In the genomic region with DNA sequence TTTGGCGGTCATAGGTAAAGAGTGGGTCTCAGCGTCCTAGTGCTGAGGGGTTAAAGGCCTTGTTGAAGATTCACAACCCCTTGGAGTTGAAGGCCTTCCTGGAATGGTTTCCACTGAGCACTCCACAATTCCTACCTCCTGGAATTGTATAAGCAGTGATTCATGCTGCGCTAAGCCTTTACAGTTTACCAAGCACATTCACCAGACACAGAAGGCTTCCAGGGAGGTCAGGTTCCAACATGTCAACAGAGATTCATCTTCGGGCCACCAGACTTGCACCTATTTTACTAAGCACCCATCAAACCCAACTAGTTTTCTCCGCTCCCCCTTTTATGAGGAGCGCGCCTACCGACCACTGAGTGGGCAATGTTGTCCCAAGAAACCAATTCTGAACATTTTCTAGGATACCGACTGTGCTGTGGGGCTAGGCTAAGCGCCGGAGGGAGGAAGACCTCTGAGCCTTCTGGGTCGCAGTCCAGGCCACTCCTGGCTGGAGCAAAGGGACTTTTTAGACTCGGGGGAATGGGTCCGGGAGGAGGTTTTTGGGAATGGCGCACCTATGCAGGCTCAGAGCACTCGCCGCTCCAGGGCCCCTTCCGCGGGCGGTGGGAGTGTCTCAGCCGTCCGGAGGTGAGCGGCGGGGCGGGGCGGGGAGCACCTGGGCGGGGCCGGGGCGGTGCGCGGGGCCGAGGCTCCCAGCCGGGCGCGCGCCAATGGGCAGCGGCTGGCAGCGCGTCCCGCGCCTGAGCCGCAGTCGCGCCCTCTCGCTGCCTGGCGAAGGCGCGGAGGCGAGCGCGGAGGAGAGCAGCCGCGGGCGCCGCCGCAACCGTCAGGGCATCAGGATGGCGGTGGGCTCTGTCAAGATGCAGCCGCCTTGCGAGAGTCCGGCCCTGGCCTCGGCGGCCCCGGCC, we compare ENCODE assay signal across 8 mouse cellular contexts. TPM values are rescaled to one million over a fixed set of nuclear protein-coding genes. Genes with fewer than 3 reads are reported as not detected.
A peak's percentile ranks its signal among the peaks of the same experiment; 100 is the strongest.
DNase-seq lines count a peak whose midpoint lies in the region; ATAC-seq lines count a peak whose summit lies in the region.

No protein-coding gene starts in this region.

- DNase-seq in ovary, postnatal 14 days (ENCODE audit: low spot score): peak; percentile 12
- DNase-seq in ovary, postnatal 10 days (ENCODE audit: low spot score): no peak
- DNase-seq in cerebellum, postnatal 25 days: peak; percentile 48 to 73
- DNase-seq in lung, adult 18-20 months: peak; percentile 49 to 54
- DNase-seq in retina, embryonic 14.5 days (ENCODE audit: low spot score): peak; percentile 57
- DNase-seq in adipocyte (ENCODE audit: low spot score): no peak

- H3K4me2 ChIP-seq in heart, embryonic 11.5 days: peak overlapping the region; percentile 79
- H3K4me2 ChIP-seq in kidney, embryonic 16.5 days (replicated peaks; ENCODE audit: low read depth, low read length): peak overlapping the region; percentile 92

- ATAC-seq in heart, embryonic 11.5 days (replicated peaks; ENCODE audit: insufficient number of reproducible peaks, low FRiP score, low TSS enrichment): peak; percentile 72
- ATAC-seq in kidney, embryonic 16.5 days (ENCODE audit: low FRiP score, low TSS enrichment): peak; percentile 95

- 3% methylated on average over 46 of the region's 64 CpGs for WGBS in heart, embryonic 11.5 days (ENCODE audit: insufficient replicate concordance)
- 5% methylated on average over 63 of the region's 64 CpGs for WGBS in kidney, embryonic 16.5 days

- no peak overlapping the region for H3K27ac ChIP-seq in heart, embryonic 11.5 days (ENCODE audit: low read depth, low read length)
- H3K27ac ChIP-seq in kidney, embryonic 16.5 days (ENCODE audit: low read length): peak overlapping the region; percentile 69

- no peaks in the 10 kb centered on the region for H3K9me3 ChIP-seq in heart, embryonic 11.5 days (replicated peaks; ENCODE audit: control insufficient read depth, low read length)
- no peaks in the 10 kb centered on the region; the same call in 1 of the 2 replicates for H3K9me3 ChIP-seq in kidney, embryonic 16.5 days (ENCODE audit: low read length)

- H3K4me1 ChIP-seq in heart, embryonic 11.5 days (ENCODE audit: control insufficient read depth, insufficient read depth, low read length): no peaks in the 10 kb centered on the region
- peaks cover 8% of the 10 kb centered on the region; the same call in 1 of the 2 replicates for H3K4me1 ChIP-seq in kidney, embryonic 16.5 days (ENCODE audit: insufficient read depth, low read length)

- peak overlapping the region; percentile 67 for H3K9ac ChIP-seq in heart, embryonic 11.5 days (ENCODE audit: low read depth, low read length)
- peak overlapping the region; percentile 78 for H3K9ac ChIP-seq in kidney, embryonic 16.5 days (replicated peaks; ENCODE audit: low read length)

- H3K27me3 ChIP-seq in heart, embryonic 11.5 days (ENCODE audit: control insufficient read depth, insufficient read depth, low read length): peaks cover 11% of the 10 kb centered on the region
- peaks cover 16% of the 10 kb centered on the region for H3K27me3 ChIP-seq in kidney, embryonic 16.5 days (ENCODE audit: insufficient read depth, low read length)

- H3K4me3 ChIP-seq in heart, embryonic 11.5 days (ENCODE audit: low read depth, low read length): peak overlapping the region; percentile 65
- H3K4me3 ChIP-seq in kidney, embryonic 16.5 days (ENCODE audit: low read length): peak overlapping the region; percentile 66

- no peaks in the 10 kb centered on the region for H3K36me3 ChIP-seq in heart, embryonic 11.5 days (ENCODE audit: control insufficient read depth, insufficient read depth, low read length)
- H3K36me3 ChIP-seq in kidney, embryonic 16.5 days (ENCODE audit: insufficient read depth, low read length): no peaks in the 10 kb centered on the region

RNA-seq across cellular contexts. Expression of gene Rapgef5, which starts 17.2 kb away (rescaled TPM):
- polyA plus RNA-seq in heart, embryonic 11.5 days (2014; fragmentation: Nextera tagmentation; extraction: Ambion mirVana): 13.2 and 15.7 TPM in 2 replicates
- 15.4 and 15.5 TPM in 2 replicates for polyA plus RNA-seq in kidney, embryonic 16.5 days (2015; fragmentation: Nextera tagmentation; extraction: Ambion mirVana)

Comparison
In these comparisons a context has a peak if more than half of its experiments do, and no peak if none do; other contexts are left out.
1. DNase-seq: peak in ovary, postnatal 14 days (single experiment), cerebellum, postnatal 25 days (2 of 2), lung, adult 18-20 months (2 of 2) and retina, embryonic 14.5 days (single experiment); none in ovary, postnatal 10 days (single experiment) and adipocyte (single experiment).